Mouse (Mus musculus) gastrocnemius, postnatal 10 days (tissue): ENCODE measurements at regions not wholly inside any gene's neighbourhood (a gene's known extent, or its start where the extent isn't known, plus 50 kb on each side); places are given as distances from the start of the nearest gene placed in this dataset.
A peak's percentile ranks its signal among the peaks of the same experiment; 100 is the strongest.
"Not testable (repeated sequence)": the region's sequence is repeated elsewhere in the genome, so short reads cannot be mapped to it uniquely, and the experiment has no call there.

Source experiments
- DNase-seq: peaks from one replicate; pipeline ENCODE4 v3.0.0; 2021; ENCODE audit warnings: mixed read lengths

- DNase-seq, result no peak
Measured at GRCm38 (mm10) chr12:77056748-77057370, 94.9 kb upstream of the Max start.

GRCm38 (mm10) chr12:77054700-77055099 is 92.7 kb upstream of the Max start:
- no peak for DNase-seq

- no peak for DNase-seq
Measured at GRCm38 (mm10) chr12:77054211-77054610, 92.2 kb upstream of the Max start.

GRCm38 (mm10) chr12:77052853-77053252 is 90.9 kb upstream of the Max start:
- peak; percentile 43 for DNase-seq

- no peak for DNase-seq
Measured at GRCm38 (mm10) chr12:77048380-77048779, 86.4 kb upstream of the Max start.

- DNase-seq, result no peak
Measured at GRCm38 (mm10) chr12:77047273-77047672, 85.3 kb upstream of the Max start.

- DNase-seq, result peak; percentile 24
Measured at GRCm38 (mm10) chr12:77045956-77046355, 84.0 kb upstream of the Max start.

- DNase-seq, result no peak
Measured at GRCm38 (mm10) chr12:77045356-77045755, 83.4 kb upstream of the Max start.

- no peak for DNase-seq
Measured at GRCm38 (mm10) chr12:77042356-77042755, 80.4 kb upstream of the Max start.

- DNase-seq, result no peak
Measured at GRCm38 (mm10) chr12:77041141-77041540, 79.1 kb upstream of the Max start.

- DNase-seq, result no peak
Measured at GRCm38 (mm10) chr12:77039953-77040305, 77.9 kb upstream of the Max start.

- DNase-seq, result peak; percentile 45
Measured at GRCm38 (mm10) chr12:77039295-77039952, 77.4 kb upstream of the Max start.

- no peak for DNase-seq
Measured at GRCm38 (mm10) chr12:77035676-77036075, 73.7 kb upstream of the Max start.

GRCm38 (mm10) chr12:77031448-77031847 is 69.4 kb upstream of the Max start:
- no peak for DNase-seq

GRCm38 (mm10) chr12:77025431-77025879 is 63.5 kb upstream of the Max start:
- DNase-seq, result no peak

GRCm38 (mm10) chr12:77022538-77022937 is 60.5 kb upstream of the Max start:
- no peak for DNase-seq

GRCm38 (mm10) chr12:77021881-77022280 is 59.9 kb upstream of the Max start:
- no peak for DNase-seq

GRCm38 (mm10) chr12:77019708-77020511 is 57.9 kb upstream of the Max start:
- peak; percentile 31 for DNase-seq

GRCm38 (mm10) chr12:77019148-77019547 is 57.1 kb upstream of the Max start:
- not testable (repeated sequence) for DNase-seq

- DNase-seq, result no peak
Measured at GRCm38 (mm10) chr12:77018373-77018772, 56.4 kb upstream of the Max start.

- no peak for DNase-seq
Measured at GRCm38 (mm10) chr12:77014908-77015307, 52.9 kb upstream of the Max start.
